Comparison of ENCODE assay signal across 14 mouse cellular contexts in genomic region chr15:80112499-80112898, GRCm38 (mm10). TPM values are rescaled to one million over a fixed set of nuclear protein-coding genes. Genes with fewer than 3 reads are reported as not detected.
DNase-seq lines count a peak whose midpoint lies in the region; ATAC-seq and TF ChIP-seq lines count a peak whose summit lies in the region.
"Had no signal": no experiment of that assay in that cellular context is flagged by ENCODE, and none has a peak within 500 bp of the region (broad histone marks: within the 10 kb centered on the region; RNA-seq: fewer than 3 reads in every experiment).

No protein-coding gene starts in this region.

- TF ChIP-seq EP300 in heart, adult 2 months (IDR thresholded peaks at IDR 0.05; ENCODE audit: insufficient read depth, low read depth, low read length) = no peak
- no peak for TF ChIP-seq EP300 in lung, postnatal 0 days (IDR thresholded peaks at IDR 0.05)
- TF ChIP-seq EP300 in ES-Bruce4 (IDR thresholded peaks at IDR 0.05; ENCODE audit: insufficient read depth, low read depth, low read length) = no peak

- H3K27me3 ChIP-seq in heart, adult 2 months (ENCODE audit: control insufficient read depth, insufficient read depth, low read length) = no peaks in the 10 kb centered on the region
- H3K27me3 ChIP-seq in lung, postnatal 0 days (replicated peaks; ENCODE audit: insufficient read depth, low read length) = no peaks in the 10 kb centered on the region
- no peaks in the 10 kb centered on the region for H3K27me3 ChIP-seq in ES-Bruce4 (ENCODE audit: control insufficient read depth, insufficient read depth, low read length, poor library complexity, severe bottlenecking)
- H3K27me3 ChIP-seq: hindbrain, embryonic 13.5 days; kidney, embryonic 15.5 days had no signal

- H3K79me2 ChIP-seq in heart, adult 2 months (replicated peaks; ENCODE audit: control insufficient read depth, insufficient read depth, low read length) = no peaks in the 10 kb centered on the region

- no peak overlapping the region for H3K27ac ChIP-seq in heart, adult 2 months
- no peak overlapping the region for H3K27ac ChIP-seq in lung, postnatal 0 days (ENCODE audit: low read length)
- H3K27ac ChIP-seq in ES-Bruce4 (ENCODE audit: insufficient read depth, low read length) = no peak overlapping the region
- H3K27ac ChIP-seq: hindbrain, embryonic 13.5 days; kidney, embryonic 15.5 days had no signal

- WGBS in heart, adult 2 months = 57% methylated on average over 2 of the region's 2 CpGs
- WGBS in lung, postnatal 0 days = 49% methylated on average over 2 of the region's 2 CpGs

- no peaks in the 10 kb centered on the region for H3K36me3 ChIP-seq in heart, adult 2 months (ENCODE audit: control insufficient read depth, insufficient read depth, low read length)
- H3K36me3 ChIP-seq in lung, postnatal 0 days (ENCODE audit: insufficient read depth, low read length) = no peaks in the 10 kb centered on the region
- no peaks in the 10 kb centered on the region for H3K36me3 ChIP-seq in ES-Bruce4 (ENCODE audit: control insufficient read depth, insufficient read depth, low read length, poor library complexity, severe bottlenecking)
- H3K36me3 ChIP-seq: kidney, embryonic 15.5 days had no signal

- TF ChIP-seq CTCF in heart, adult 2 months (IDR thresholded peaks at IDR 0.05) = peak; percentile 55
- TF ChIP-seq CTCF in lung, postnatal 0 days (IDR thresholded peaks at IDR 0.05) = peak; percentile 54
- TF ChIP-seq CTCF in ES-Bruce4 (IDR thresholded peaks at IDR 0.05; ENCODE audit: low read depth, low read length) = peak; percentile 13

- H3K4me1 ChIP-seq in heart, adult 2 months (ENCODE audit: control insufficient read depth, insufficient read depth, low read length) = no peaks in the 10 kb centered on the region
- H3K4me1 ChIP-seq in lung, postnatal 0 days (ENCODE audit: insufficient read depth, low read depth, low read length) = no peaks in the 10 kb centered on the region
- peaks cover 9% of the 10 kb centered on the region for H3K4me1 ChIP-seq in ES-Bruce4 (ENCODE audit: control insufficient read depth, insufficient read depth, low read length)
- H3K4me1 ChIP-seq: hindbrain, embryonic 13.5 days had no signal

- ATAC-seq in lung, postnatal 0 days = no peak

- no peak for DNase-seq in heart, adult 2 months
- no peak for DNase-seq in heart, postnatal 10 days
- DNase-seq in lung, postnatal 0 days (ENCODE audit: low spot score) = no peak
- DNase-seq in lung, adult 18-20 months = no peak
- peak; percentile 22 for DNase-seq in retina, postnatal 1 day
- DNase-seq in urinary bladder, postnatal 25 days (ENCODE audit: low spot score) = no peak
- DNase-seq: cerebellum, adult 11-12 months; layer of hippocampus, adult 9-11 months; left cerebral cortex, postnatal 4 days; lung, adult 2 months had no signal

- no peak overlapping the region for H3K4me3 ChIP-seq in heart, adult 2 months
- H3K4me3 ChIP-seq in lung, postnatal 0 days (ENCODE audit: low read depth, low read length) = no peak overlapping the region
- H3K4me3 ChIP-seq in ES-Bruce4 (ENCODE audit: low read depth, low read length) = no peak overlapping the region
- H3K4me3 ChIP-seq: hindbrain, embryonic 13.5 days; kidney, embryonic 15.5 days had no signal

- H3K9ac ChIP-seq in heart, adult 2 months (ENCODE audit: low read depth, low read length) = no peak overlapping the region
- H3K9ac ChIP-seq in lung, postnatal 0 days (replicated peaks; ENCODE audit: low read depth) = no peak overlapping the region
- no peak overlapping the region for H3K9ac ChIP-seq in ES-Bruce4 (ENCODE audit: low read depth, poor library complexity, severe bottlenecking)
- H3K9ac ChIP-seq: hindbrain, embryonic 13.5 days; kidney, embryonic 15.5 days had no signal

- TF ChIP-seq POLR2A in heart, adult 2 months (IDR thresholded peaks at IDR 0.05; ENCODE audit: insufficient read depth, low read depth, low read length) = no peak
- no peak for TF ChIP-seq POLR2A in ES-Bruce4 (IDR thresholded peaks at IDR 0.05; ENCODE audit: insufficient read depth, low read length)

- intact Hi-C loops in heart, adult 2 months (cut with DNase I) = no loop called here
- intact Hi-C loops in heart, postnatal 10 days (cut with DNase I) = loop anchor here (5.0 kb wide), 1 partner anchor 115 kb away; no protein-coding TSS in a partner anchor

- no peaks in the 10 kb centered on the region for H3K9me3 ChIP-seq in lung, postnatal 0 days (ENCODE audit: low read length)
- no peaks in the 10 kb centered on the region for H3K9me3 ChIP-seq in ES-Bruce4 (replicated peaks; ENCODE audit: control insufficient read depth, insufficient read depth, low read length, poor library complexity, severe bottlenecking)
- H3K9me3 ChIP-seq: hindbrain, embryonic 13.5 days; kidney, embryonic 15.5 days had no signal

- H3K4me2 ChIP-seq in lung, postnatal 0 days (replicated peaks; ENCODE audit: low read depth, low read length) = no peak overlapping the region
- H3K4me2 ChIP-seq: heart, embryonic 11.5 days; hindbrain, embryonic 13.5 days; kidney, embryonic 15.5 days had no signal

RNA-seq across cellular contexts. Expression of gene Tab1, which starts 20.4 kb away (rescaled TPM):
- 10 to 100 TPM; 17.8 to 24.5 TPM for total RNA-seq in heart, adult 2 months (2021)
- polyA plus RNA-seq in heart, adult 2 months (2012; rRNA removed) = 24.1 and 29.3 TPM in 2 replicates
- total RNA-seq in heart, postnatal 10 days (2021) = 10 to 100 TPM; 33.3 to 34.3 TPM
- 18.1 and 19.1 TPM in 2 replicates for polyA plus RNA-seq in lung, postnatal 0 days (2015; fragmentation: Nextera tagmentation; extraction: Ambion mirVana)
- polyA plus RNA-seq in ES-Bruce4 (2011; ENCODE audit: insufficient read depth, insufficient read length, low read depth, missing spikeins) = 13.5 and 15.6 TPM in 2 replicates

RNA-seq across cellular contexts. Expression of gene Rpl3, which starts 20.8 kb away (rescaled TPM):
- 100 to 1,000 TPM; 137 to 150 TPM for total RNA-seq in heart, adult 2 months (2021)
- 201 and 230 TPM in 2 replicates for polyA plus RNA-seq in heart, adult 2 months (2012; rRNA removed)
- total RNA-seq in heart, postnatal 10 days (2021) = 100 to 1,000 TPM; 486 to 496 TPM
- 554 and 577 TPM in 2 replicates for polyA plus RNA-seq in lung, postnatal 0 days (2015; fragmentation: Nextera tagmentation; extraction: Ambion mirVana)
- 2,815 and 3,044 TPM in 2 replicates for polyA plus RNA-seq in ES-Bruce4 (2011; ENCODE audit: insufficient read depth, insufficient read length, low read depth, missing spikeins)

RNA-seq across cellular contexts. Expression of gene Syngr1, which starts 21.4 kb away (rescaled TPM):
- 10 to 100 TPM; 69.6 to 95.0 TPM for total RNA-seq in heart, adult 2 months (2021)
- polyA plus RNA-seq in heart, adult 2 months (2012; rRNA removed) = 247 and 250 TPM in 2 replicates
- 10 to 100 TPM; 84.9 to 86.7 TPM for total RNA-seq in heart, postnatal 10 days (2021)
- 34.4 and 35.3 TPM in 2 replicates for polyA plus RNA-seq in lung, postnatal 0 days (2015; fragmentation: Nextera tagmentation; extraction: Ambion mirVana)
- 30.7 and 32.3 TPM in 2 replicates for polyA plus RNA-seq in ES-Bruce4 (2011; ENCODE audit: insufficient read depth, insufficient read length, low read depth, missing spikeins)
